Mouse (Mus musculus) cerebellum, postnatal 10 days (tissue): ENCODE measurements at regions not wholly inside any gene's neighbourhood (a gene's known extent, or its start where the extent isn't known, plus 50 kb on each side); places are given as distances from the start of the nearest gene placed in this dataset.

Source experiments
- DNase-seq, 2 experiments: peaks; one replicate each; pipeline ENCODE4 v3.0.0; 2021; ENCODE audit warnings: mixed read lengths in 2 of 2

GRCm38 (mm10) chr16:93458011-93458585 is 145.8 kb downstream of the Setd4 start:
- DNase-seq, result no peak

GRCm38 (mm10) chr16:93456706-93457425 is 147.0 kb downstream of the Setd4 start:
- peak; percentile 43 to 54 for DNase-seq

- peak; percentile 91 to 94 for DNase-seq
Observed at GRCm38 (mm10) chr16:93454080-93454997, 149.5 kb downstream of the Setd4 start.

GRCm38 (mm10) chr16:93453056-93453455 is 150.8 kb downstream of the Setd4 start:
- DNase-seq, result no peak

- DNase-seq, result no peak
Observed at GRCm38 (mm10) chr16:93450896-93451295, 153.0 kb downstream of the Setd4 start.

GRCm38 (mm10) chr16:93449925-93450324 is 153.9 kb downstream of the Setd4 start:
- no peak for DNase-seq

- no peak for DNase-seq
Observed at GRCm38 (mm10) chr16:93448124-93448523, 155.7 kb downstream of the Setd4 start.

GRCm38 (mm10) chr16:93446970-93447369 is 156.9 kb downstream of the Setd4 start:
- DNase-seq, result no peak

- DNase-seq, result no peak
Observed at GRCm38 (mm10) chr16:93446206-93446605, 157.7 kb downstream of the Setd4 start.

- DNase-seq, result peak; percentile 68 to 71
Observed at GRCm38 (mm10) chr16:93442837-93443236, 161.0 kb downstream of the Setd4 start.

- no peak for DNase-seq
Observed at GRCm38 (mm10) chr16:93437608-93438425, 166.0 kb downstream of the Setd4 start.

GRCm38 (mm10) chr16:93436732-93437131 is 167.1 kb downstream of the Setd4 start:
- no peak for DNase-seq

GRCm38 (mm10) chr16:93431316-93431715 is 172.5 kb downstream of the Setd4 start:
- no peak for DNase-seq

GRCm38 (mm10) chr16:93429324-93429781 is 174.5 kb downstream of the Setd4 start:
- no peak for DNase-seq

- peak; percentile 48 to 53 for DNase-seq
Observed at GRCm38 (mm10) chr16:93427264-93427663, 176.6 kb downstream of the Setd4 start.

GRCm38 (mm10) chr16:93425731-93426130 is 178.1 kb downstream of the Setd4 start:
- no peak for DNase-seq

GRCm38 (mm10) chr16:93423174-93423573 is 180.7 kb downstream of the Setd4 start:
- peak; percentile 8 to 31 for DNase-seq

- no peak for DNase-seq
Observed at GRCm38 (mm10) chr16:93422221-93422620, 181.6 kb downstream of the Setd4 start.

- DNase-seq, result peak; percentile 38 to 64
Observed at GRCm38 (mm10) chr16:93418246-93418645, 185.6 kb downstream of the Setd4 start.

GRCm38 (mm10) chr16:93417831-93418230 is 186.0 kb downstream of the Setd4 start:
- DNase-seq, result no peak

- no peak for DNase-seq
Observed at GRCm38 (mm10) chr16:93392024-93392675, 211.7 kb downstream of the Setd4 start.

GRCm38 (mm10) chr16:93387578-93388116 is 216.2 kb downstream of the Setd4 start:
- no peak for DNase-seq
